Mouse (Mus musculus): ENCODE measurements around the gene Col5a2.
"Not testable (repeated sequence)": the region's sequence is repeated elsewhere in the genome, so short reads cannot be mapped to it uniquely, and the experiment has no call there.

The Col5a2 gene

DNA sequence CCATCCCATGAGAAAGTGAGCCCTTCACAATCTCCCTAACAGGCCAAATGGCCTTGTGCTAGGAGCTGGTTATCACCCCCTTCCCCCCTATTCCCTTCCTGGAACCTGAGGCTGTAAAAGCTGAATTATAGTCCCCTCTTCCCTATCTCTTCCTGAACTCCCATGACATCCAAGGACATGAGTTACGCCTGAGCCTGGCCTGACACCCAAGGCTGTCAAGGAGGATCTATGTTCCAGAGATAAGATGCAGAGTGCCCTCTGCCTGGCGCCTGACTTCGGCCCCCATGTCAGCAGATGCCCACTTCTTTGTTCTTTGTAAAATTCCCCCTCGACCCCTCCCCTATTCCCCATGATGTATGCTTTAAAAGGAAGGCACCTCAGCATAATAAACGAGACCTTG is 73.9 kb downstream of the Col5a2 start:
- DNase-seq (ENCODE audit: low read depth, low spot score): not testable (repeated sequence)

DNA sequence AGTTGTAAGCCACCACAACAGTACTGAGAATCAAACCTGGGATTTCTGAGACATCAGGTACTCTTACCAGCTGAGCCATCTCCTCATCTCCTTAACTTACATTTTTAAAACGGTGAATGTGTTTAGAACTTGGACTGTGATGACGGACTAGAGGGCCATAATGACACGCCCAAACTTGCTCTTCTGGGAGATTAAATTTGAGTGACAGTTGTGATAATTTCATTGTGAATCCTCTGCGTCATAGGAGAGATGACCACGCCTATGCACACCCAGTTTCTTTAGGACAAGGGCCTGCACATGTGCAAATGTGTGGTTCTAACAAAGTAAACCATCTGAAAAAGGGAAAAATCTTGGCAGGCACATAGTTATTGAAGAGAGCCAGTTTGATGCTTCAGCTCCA is 79.2 kb downstream of the Col5a2 start:
- no peak for DNase-seq (ENCODE audit: low read depth, low spot score)

DNA sequence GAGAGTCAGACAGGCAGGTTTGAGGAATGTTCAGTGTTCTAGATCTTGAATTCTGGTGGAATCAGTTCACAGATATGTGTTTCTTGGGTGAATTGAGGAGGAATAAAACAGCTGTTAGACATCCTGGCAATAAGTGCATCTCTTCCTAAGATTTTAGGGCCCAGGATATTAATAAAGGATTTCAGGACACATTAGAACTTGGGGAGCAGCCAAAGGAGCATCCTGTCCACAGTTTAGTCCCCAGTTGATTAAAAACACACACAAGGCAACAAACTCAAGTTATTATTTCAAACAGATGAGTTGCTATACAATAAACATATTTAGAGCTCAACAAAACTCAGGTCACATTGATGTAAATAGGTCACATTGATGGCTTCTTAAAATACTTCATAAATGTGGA is 82.5 kb downstream of the Col5a2 start:
- no peak for DNase-seq (ENCODE audit: low read depth, low spot score)

DNA sequence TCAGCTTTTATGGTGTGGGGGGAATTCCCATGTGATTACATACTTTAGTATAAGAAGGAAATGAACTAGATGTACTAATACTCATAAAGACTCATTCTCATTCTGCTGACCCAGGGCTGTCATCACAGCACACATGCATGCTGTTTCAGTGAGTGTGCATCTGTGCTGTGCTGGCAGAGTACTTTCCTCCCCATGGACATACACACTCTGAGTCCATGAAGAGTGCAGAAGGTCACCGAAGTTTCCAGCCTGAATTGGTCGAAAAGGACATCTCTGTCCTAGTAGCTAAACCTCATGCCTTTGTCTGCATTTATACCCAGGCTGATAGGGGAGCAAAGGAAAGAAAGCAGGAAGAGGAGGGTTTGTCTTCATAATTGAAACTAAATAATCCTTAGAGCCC is 83.2 kb downstream of the Col5a2 start:
- no peak for DNase-seq (ENCODE audit: low read depth, low spot score)

DNA sequence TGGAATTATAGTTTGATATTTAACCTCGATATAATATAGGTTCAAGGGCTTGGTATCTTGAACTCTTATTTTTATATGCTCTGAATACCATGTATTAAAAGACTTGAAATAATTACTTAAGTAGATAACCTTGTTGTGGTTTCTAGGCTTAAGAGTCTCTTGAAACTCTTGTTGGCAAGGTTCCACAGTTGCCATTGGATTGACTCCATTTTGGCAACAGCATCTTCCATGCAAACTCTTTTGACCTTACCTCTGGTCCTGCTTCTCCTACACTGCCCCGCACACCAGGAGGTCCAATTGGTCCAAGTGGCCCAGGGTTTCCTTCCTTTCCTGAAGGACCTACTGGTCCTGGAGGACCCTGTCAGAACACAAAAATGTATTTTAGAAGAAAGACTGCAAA is 121.2 kb downstream of the Col5a2 start:
- DNase-seq (ENCODE audit: low read depth, low spot score): no peak

DNA sequence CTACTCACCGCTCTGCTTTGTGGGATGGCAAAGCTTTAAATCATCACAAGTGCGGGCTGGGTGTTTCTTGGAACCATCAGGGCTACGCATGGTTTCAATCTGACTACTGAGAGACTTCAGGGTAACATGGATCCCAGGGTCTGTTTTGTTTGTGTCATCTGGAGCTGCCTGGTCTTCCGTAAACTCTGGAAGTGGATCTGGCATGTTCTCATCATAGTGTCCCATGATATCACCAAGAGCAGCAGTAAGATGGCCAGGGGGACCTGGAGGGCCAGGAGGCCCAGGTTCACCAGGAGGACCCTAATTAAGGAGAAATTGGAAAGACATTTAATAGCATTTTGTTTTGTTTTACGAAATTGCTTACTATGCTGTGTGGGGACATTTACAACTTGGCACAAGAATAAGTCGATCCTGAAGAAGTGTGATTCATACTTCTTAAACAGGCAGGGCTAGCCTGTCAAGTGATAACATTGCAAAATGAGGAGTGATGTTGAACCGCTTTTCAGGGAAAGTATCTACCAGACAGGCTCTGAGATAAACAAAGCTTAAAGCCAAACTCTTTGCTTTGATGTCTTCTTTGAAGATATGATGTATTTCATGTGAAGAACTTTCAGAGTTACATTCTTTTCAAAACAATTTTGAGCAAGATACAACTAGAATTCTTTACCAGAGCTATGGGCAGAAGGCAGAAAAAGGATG is 122.9 kb downstream of the Col5a2 start:
- DNase-seq (ENCODE audit: low read depth, low spot score): no peak

DNA sequence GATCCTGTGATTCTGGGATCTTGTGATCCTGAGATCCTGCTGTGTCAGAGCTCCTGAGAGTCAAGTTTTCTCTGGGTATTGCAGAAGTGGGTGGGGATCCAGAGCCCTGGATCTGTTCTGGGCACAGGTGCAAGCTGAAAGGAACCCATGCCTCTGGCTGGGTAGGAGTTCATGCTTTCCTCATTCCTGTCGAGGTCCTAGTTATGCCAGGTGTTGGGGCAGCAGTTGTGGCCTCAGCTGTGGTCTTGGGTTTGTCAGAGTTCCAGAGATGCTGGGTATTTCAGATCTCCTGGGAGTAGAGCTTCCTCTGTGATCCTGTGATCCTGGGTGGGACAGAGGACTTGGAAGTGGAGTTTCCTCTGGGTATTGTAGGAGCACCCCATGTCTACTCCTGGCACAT is 137.7 kb downstream of the Col5a2 start:
- no peak for DNase-seq (ENCODE audit: low read depth, low spot score)

DNA sequence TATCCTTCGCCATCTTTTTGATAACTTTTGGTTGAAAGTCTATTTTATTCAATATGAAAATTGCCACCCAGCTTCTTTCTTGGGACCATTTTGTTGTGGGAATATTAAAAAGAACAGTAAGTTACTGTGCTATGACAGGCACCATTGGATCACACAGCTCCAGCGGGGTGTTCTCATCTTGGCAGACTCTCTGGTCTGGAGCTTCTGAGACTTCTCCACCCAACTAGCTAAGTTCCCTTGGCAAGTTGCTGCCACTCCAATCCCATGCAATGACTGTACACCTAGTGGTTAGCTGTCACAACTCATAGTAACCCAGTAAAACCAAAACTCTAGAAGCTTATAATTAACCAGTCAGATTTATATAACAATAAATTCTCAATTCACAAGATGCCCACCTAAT is 139.8 kb downstream of the Col5a2 start:
- no peak for DNase-seq (ENCODE audit: low read depth, low spot score)

DNA sequence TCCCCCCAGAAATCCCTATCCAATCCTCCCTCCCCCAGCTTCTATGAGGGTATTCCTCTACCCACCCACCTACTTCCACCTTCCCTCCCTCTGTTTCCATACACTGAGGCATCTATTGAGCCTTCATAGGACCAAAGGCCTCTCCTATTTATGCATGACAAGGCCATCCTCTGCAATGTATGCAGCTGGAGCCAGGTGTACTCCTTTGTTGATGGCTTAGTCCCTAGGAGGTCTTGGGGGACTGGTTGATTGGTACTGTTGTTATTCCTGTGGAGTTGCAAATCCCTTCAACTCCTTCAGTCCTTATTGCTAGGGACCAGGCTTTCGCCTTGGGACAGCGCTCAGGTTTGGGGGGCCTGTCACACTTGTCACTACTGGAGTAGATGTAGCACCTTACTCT is 143.4 kb downstream of the Col5a2 start:
- no peak for DNase-seq (ENCODE audit: low read depth, low spot score)

DNA sequence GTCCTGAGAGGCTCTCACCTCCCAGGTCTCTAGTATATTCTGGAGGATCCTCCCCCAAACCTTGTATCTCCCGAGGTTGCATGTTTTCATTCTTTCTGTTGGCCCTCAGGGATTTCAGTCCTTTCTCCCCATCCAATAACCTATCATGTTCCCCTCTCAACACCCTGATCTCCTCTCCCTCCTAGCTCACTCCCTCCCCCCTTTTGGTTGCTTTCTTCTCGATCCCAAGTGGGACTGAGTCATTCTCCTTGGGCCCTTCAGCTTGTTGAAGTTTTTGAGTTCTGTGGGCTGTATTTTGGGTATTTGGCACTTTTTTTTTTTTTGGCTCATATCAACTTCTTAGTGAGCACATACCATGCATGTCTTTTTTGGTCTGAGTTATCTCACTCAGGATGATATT is 143.9 kb downstream of the Col5a2 start:
- DNase-seq (ENCODE audit: low read depth, low spot score): no peak

DNA sequence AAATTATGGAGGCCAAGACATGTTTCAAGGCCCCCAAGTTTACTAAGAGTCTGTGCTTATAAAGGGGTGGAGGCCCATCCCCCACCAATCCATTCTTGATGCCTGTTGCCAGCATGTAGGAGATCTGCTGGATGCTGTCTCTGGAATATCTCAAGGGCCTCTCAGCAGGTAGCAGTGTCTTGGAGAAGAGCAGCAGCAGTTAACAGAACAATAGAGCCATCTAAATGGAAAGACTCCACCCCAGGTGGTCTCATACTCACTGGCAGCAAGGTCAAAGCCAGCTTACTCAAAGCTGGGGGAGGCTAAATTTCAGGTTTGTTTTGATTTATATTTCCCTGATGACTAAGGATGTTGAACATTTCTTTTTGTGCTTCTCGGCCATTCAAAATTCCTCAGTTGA is 145.1 kb downstream of the Col5a2 start:
- no peak for DNase-seq (ENCODE audit: low read depth, low spot score)

DNA sequence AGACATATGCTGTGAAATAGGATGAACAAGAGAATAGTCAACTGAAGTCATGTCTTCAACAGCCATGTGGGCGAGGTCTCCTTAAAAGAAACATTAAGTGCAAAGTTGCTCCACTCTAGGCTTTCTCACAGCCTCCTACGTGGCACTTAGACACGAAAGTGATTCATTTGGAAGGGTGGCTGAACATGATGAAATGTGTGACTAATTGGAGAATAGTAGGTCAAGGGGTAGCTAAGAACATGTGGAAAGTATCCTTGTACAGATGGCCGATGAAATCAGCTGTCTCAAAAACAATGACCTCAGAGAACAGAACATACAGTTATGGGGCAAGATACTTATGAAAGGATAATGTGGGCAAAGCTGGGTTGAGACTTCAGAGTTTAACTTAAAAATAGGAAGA is 147.1 kb downstream of the Col5a2 start:
- DNase-seq (ENCODE audit: low read depth, low spot score): no peak

DNA sequence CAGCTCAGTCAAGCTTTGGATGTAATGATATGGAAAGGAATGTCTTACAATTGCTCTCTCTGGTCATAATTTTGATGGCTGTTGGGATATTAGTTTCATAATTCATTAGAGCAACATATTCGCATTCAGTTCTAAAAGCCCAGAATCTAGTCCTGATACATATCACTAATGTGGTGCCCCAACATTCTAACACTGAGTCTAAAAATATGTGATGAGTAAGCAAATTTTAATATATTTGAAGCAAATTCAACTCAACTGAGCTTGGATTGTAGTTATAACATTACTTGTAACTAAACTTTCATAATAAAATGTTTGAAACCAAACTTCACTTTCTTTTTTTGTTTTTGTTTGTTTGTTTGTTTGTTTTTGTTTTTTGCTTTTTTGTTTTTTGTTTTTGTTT is 173.9 kb downstream of the Col5a2 start:
- DNase-seq (ENCODE audit: low read depth, low spot score): no peak
